38 mouse cellular contexts compared by ENCODE assay signal in genomic region chr7:66401605-66402004, GRCm38 (mm10). TPM values are rescaled to one million over a fixed set of nuclear protein-coding genes. Genes with fewer than 3 reads are reported as not detected.
"Had no signal": no experiment of that assay in that cellular context is flagged by ENCODE, and none has a peak within 500 bp of the region (broad histone marks: within the 10 kb centered on the region; RNA-seq: fewer than 3 reads in every experiment).

No protein-coding gene starts in this region.

- H3K27ac ChIP-seq: gastrocnemius, adult 2 months; heart, adult 2 months; heart, embryonic 13.5 days; heart, embryonic 15.5 days; hindbrain, embryonic 10.5 days; hindbrain, embryonic 12.5 days; hindbrain, embryonic 14.5 days; intestine, embryonic 15.5 days; layer of hippocampus, adult 2 months; left cerebral cortex, adult 2 months; limb, embryonic 10.5 days; limb, embryonic 12.5 days; liver, embryonic 13.5 days had no signal

- DNase-seq: gastrocnemius, adult 2 months; gastrocnemius, postnatal 10 days; gastrocnemius, postnatal 25 days; heart, adult 2 months; heart, postnatal 4 days; kidney, adult 18-20 months; kidney, adult 8-10 months; kidney, postnatal 10 days; kidney, postnatal 25 days; kidney, postnatal 4 days; liver; liver, embryonic 13.5 days had no signal

- H3K36me3 ChIP-seq: heart, embryonic 13.5 days; heart, embryonic 15.5 days; hindbrain, embryonic 10.5 days; hindbrain, embryonic 12.5 days; intestine, embryonic 15.5 days; limb, embryonic 10.5 days; limb, embryonic 12.5 days; liver, embryonic 13.5 days had no signal

- ATAC-seq: hindbrain, embryonic 16.5 days; inflammation-experienced regulatory T-cells, adult 6 months; intestine, embryonic 15.5 days; intestine, postnatal 0 days had no signal

- H3K9ac ChIP-seq: heart, embryonic 13.5 days; heart, embryonic 15.5 days; hindbrain, embryonic 12.5 days; hindbrain, embryonic 14.5 days; intestine, embryonic 15.5 days; limb, embryonic 12.5 days; liver, embryonic 13.5 days had no signal

- H3K4me2 ChIP-seq: heart, embryonic 11.5 days; heart, embryonic 13.5 days; heart, embryonic 15.5 days; hindbrain, embryonic 12.5 days; hindbrain, embryonic 14.5 days; intestine, embryonic 15.5 days; limb, embryonic 12.5 days; liver, embryonic 11.5 days; liver, embryonic 13.5 days had no signal

- H3K27me3 ChIP-seq: heart, embryonic 13.5 days; heart, embryonic 15.5 days; hindbrain, embryonic 12.5 days; intestine, embryonic 15.5 days; liver, embryonic 13.5 days had no signal

- H3K4me3 ChIP-seq: gastrocnemius, adult 2 months; heart, adult 2 months; heart, embryonic 13.5 days; heart, embryonic 15.5 days; hindbrain, embryonic 10.5 days; hindbrain, embryonic 12.5 days; intestine, embryonic 15.5 days; layer of hippocampus, adult 2 months; left cerebral cortex, adult 2 months; limb, embryonic 10.5 days; limb, embryonic 12.5 days; liver, embryonic 13.5 days had no signal

- H3K9me3 ChIP-seq: heart, embryonic 13.5 days; heart, embryonic 15.5 days; hindbrain, embryonic 10.5 days; hindbrain, embryonic 12.5 days; intestine, embryonic 15.5 days; limb, embryonic 10.5 days; limb, embryonic 12.5 days; liver, embryonic 13.5 days had no signal

RNA-seq across cellular contexts. Expression of gene Gm10974, which starts 35.9 kb away (rescaled TPM):
- total RNA-seq: gastrocnemius, adult 2 months; gastrocnemius, postnatal 10 days; gastrocnemius, postnatal 25 days; gastrocnemius, postnatal 4 days; granulocyte monocyte progenitor cell, adult 5-6 weeks; heart, adult 2 months; heart, postnatal 25 days; heart, postnatal 4 days; layer of hippocampus, adult 2 months; layer of hippocampus, postnatal 10 days; layer of hippocampus, postnatal 25 days; left cerebral cortex, adult 2 months; left cerebral cortex, postnatal 14 days; left cerebral cortex, postnatal 36 days had no signal
- polyA plus RNA-seq: heart, adult 2 months; heart, embryonic 11.5 days; heart, embryonic 13.5 days; heart, embryonic 15.5 days; heart, postnatal 0 days; hindbrain, embryonic 10.5 days; hindbrain, embryonic 12.5 days; hindbrain, embryonic 14.5 days; hindbrain, embryonic 16.5 days; inflammation-experienced regulatory T-cells, adult 6 months; intestine, embryonic 15.5 days; intestine, postnatal 0 days; kidney, embryonic 14.5 days; kidney, embryonic 16.5 days; limb, embryonic 10.5 days; limb, embryonic 12.5 days; limb, embryonic 14.5 days; liver, embryonic 11.5 days; liver, embryonic 13.5 days had no signal
